Mouse (Mus musculus) CD8-positive naive resting alpha-beta T cell, adult 2 months (primary cell): ENCODE results near the gene Prrx1.

Experiments used
- DNase-seq, 2 experiments: peaks; one replicate each; pipeline ENCODE4 v3.0.0; 2022; ENCODE audit warnings: low read depth in 2 of 2, low spot score in 2 of 2

Prrx1 gene

GRCm38 (mm10) chr1:163273132-163273531, 40.4 kb downstream of the Prrx1 start:
- no peak for DNase-seq

- no peak for DNase-seq
Measured at GRCm38 (mm10) chr1:163266853-163267538, 46.5 kb downstream of the Prrx1 start.

- DNase-seq, result no peak
Measured at GRCm38 (mm10) chr1:163257298-163257697, 56.2 kb downstream of the Prrx1 start.

GRCm38 (mm10) chr1:163255884-163256283, 57.6 kb downstream of the Prrx1 start:
- no peak for DNase-seq

DNA sequence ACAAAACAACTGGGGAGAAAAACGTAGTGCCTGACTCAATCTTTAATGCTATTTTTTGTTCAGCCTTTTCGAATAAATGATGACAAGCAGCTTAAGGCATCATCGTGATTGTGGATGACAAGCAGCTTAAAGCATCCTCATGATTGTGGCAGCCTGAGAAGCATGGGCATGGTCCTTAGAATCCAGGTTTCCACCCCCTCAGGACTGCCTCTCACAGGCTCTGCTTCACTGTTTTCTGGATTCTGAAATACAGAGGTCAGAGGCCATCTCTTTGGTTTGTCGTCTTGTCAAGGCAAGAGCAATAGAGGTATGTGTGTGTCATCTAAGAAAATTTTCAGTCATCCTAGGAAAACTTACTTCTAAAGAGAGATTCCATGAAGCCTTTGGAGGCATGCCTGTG, 60.7 kb downstream of the Prrx1 start:
- no peak for DNase-seq

GRCm38 (mm10) chr1:163252331-163252730, 61.2 kb downstream of the Prrx1 start:
- DNase-seq, result no peak

DNA sequence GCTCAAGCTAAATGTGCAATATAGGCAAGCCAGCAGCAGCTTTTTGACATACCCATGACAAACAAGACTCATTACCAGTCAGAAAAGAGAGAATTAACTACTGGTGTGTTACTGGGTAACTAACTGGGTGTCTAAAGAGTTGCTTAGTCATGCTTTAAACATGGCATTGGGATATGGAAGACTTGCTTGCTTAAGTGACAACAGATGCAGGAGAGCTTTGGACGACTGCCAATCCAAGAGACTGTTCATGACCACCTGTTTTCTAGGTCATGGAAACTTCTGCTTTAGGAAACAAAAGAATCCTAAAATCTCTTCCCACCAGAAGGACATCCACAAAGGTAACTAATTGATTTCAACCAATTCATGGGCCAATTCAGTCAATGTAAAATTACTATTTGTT, 61.7 kb downstream of the Prrx1 start:
- no peak for DNase-seq

- DNase-seq, result no peak
Measured at GRCm38 (mm10) chr1:163238950-163239349, 74.6 kb downstream of the Prrx1 start.

- DNase-seq, result no peak
Measured at GRCm38 (mm10) chr1:163231230-163231629, 82.3 kb downstream of the Prrx1 start.

GRCm38 (mm10) chr1:163226271-163226670, 87.2 kb downstream of the Prrx1 start:
- DNase-seq, result no peak

DNA sequence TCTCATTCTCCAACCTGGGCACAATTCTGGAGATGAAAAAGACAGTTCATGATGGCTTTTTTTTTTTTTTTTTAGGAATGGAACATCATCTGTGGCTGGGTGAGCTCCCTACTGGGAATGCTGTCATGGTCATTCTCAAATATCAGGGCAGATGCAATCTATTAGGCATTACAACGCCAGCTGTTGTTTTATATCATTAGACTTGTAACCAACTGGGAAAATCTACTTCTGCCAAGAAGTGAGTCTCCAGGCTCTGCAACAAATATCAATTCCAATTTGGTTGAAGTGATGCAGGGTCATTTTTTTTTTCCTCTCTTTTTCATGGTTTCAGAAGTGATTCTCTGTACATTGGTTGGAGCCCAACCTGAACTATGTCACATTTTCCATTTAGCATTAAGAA, 91.7 kb downstream of the Prrx1 start:
- no peak for DNase-seq

- no peak for DNase-seq
Measured at GRCm38 (mm10) chr1:163208919-163209867, 104.3 kb downstream of the Prrx1 start.

- DNase-seq, result no peak
Measured at GRCm38 (mm10) chr1:163198767-163199166, 114.7 kb downstream of the Prrx1 start.

DNA sequence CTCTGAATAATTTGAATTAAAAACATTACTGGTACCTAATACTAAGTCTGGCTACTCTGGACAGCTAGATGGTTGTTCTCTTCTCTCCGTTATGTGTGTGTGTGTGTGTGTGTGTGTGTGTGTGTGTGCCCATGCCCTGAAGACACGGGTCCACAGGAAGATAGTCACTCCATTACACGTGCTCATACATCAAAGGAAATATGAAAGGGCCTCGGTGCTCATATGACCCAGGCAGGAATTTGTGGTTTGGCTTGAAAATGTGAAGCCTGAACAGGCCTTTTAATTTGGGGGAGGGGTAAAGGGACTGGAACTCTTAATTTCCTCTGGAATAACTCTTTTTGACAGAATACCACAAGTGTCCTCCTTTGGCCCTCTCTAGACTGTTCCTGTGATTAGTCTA, 115.5 kb downstream of the Prrx1 start:
- no peak for DNase-seq
